Mouse (Mus musculus): ENCODE data around the gene Abcd1.

- no peak for TF ChIP-seq HCFC1 (IDR thresholded peaks at IDR 0.05; ENCODE audit: borderline replicate concordance, insufficient read depth, low read length)
- TF ChIP-seq ZC3H11A (IDR thresholded peaks at IDR 0.05; ENCODE audit: borderline replicate concordance, low read depth, low read length): no peak
Measured at GRCm38 (mm10) chrX:73744774-73745481, 28.5 kb downstream of the Abcd1 start.

Measured in ES-E14 (cell line).